ENCODE assay signal across 8 mouse cellular contexts in genomic region chr6:22289461-22290021, GRCm38 (mm10). TPM values are rescaled to one million over a fixed set of nuclear protein-coding genes. Genes with fewer than 3 reads are reported as not detected.
DNase-seq lines count a peak whose midpoint lies in the region; ATAC-seq and TF ChIP-seq lines count a peak whose summit lies in the region.

No protein-coding gene starts in this region.

- no peaks in the 10 kb centered on the region for H3K9me3 ChIP-seq in lung, embryonic 16.5 days (ENCODE audit: control insufficient read depth, low read length)
- no peaks in the 10 kb centered on the region for H3K9me3 ChIP-seq in forebrain, embryonic 14.5 days (replicated peaks; ENCODE audit: control insufficient read depth, low read length)
- H3K9me3 ChIP-seq in liver, embryonic 14.5 days (ENCODE audit: control insufficient read depth, low read length): no peaks in the 10 kb centered on the region
- no peaks in the 10 kb centered on the region for H3K9me3 ChIP-seq in stomach, postnatal 0 days (ENCODE audit: control insufficient read depth, low read length)

- ATAC-seq in lung, embryonic 16.5 days (ENCODE audit: low read depth): 0 out of 2 replicates have a peak, but pooled peaks have one; percentile 20
- ATAC-seq in forebrain, embryonic 14.5 days: no peak
- ATAC-seq in liver, embryonic 14.5 days (ENCODE audit: insufficient read depth): no peak
- no peak for ATAC-seq in stomach, postnatal 0 days (ENCODE audit: low FRiP score, low TSS enrichment)

- H3K27ac ChIP-seq in lung, embryonic 16.5 days (ENCODE audit: low read length): no peak overlapping the region
- H3K27ac ChIP-seq in forebrain, embryonic 14.5 days (ENCODE audit: low read depth, low read length): no peak overlapping the region
- H3K27ac ChIP-seq in liver, embryonic 14.5 days: no peak overlapping the region
- H3K27ac ChIP-seq in stomach, postnatal 0 days (replicated peaks): no peak overlapping the region

- DNase-seq in lung, postnatal 25 days (ENCODE audit: low spot score): no peak
- DNase-seq in forebrain, embryonic 14.5 days (ENCODE audit: low spot score): no peak
- DNase-seq in liver, embryonic 14.5 days (ENCODE audit: low read depth in 3 of 3, low spot score in 3 of 3): no peak
- DNase-seq in stomach, postnatal 0 days (ENCODE audit: low spot score): no peak
- DNase-seq in thymus, adult 18-20 months: no peak
- DNase-seq in right cerebral cortex, adult 2 months (ENCODE audit: low spot score in 2 of 2): no peak
- DNase-seq in spleen, postnatal 36 days (ENCODE audit: low spot score in 2 of 2): no peak

- H3K36me3 ChIP-seq in lung, embryonic 16.5 days (ENCODE audit: control insufficient read depth, insufficient read depth, low read length): no peaks in the 10 kb centered on the region
- H3K36me3 ChIP-seq in forebrain, embryonic 14.5 days (ENCODE audit: control insufficient read depth, insufficient read depth, low read length): no peaks in the 10 kb centered on the region
- H3K36me3 ChIP-seq in liver, embryonic 14.5 days (replicated peaks; ENCODE audit: control insufficient read depth, insufficient read depth, low read depth): no peaks in the 10 kb centered on the region
- H3K36me3 ChIP-seq in stomach, postnatal 0 days (ENCODE audit: control insufficient read depth, insufficient read depth, low read length): no peaks in the 10 kb centered on the region

- WGBS in lung, embryonic 16.5 days: 3% methylated on average over 21 of the region's 21 CpGs
- under 1% methylated on average over 21 of the region's 21 CpGs for WGBS in forebrain, embryonic 14.5 days
- 3% methylated on average over 21 of the region's 21 CpGs for WGBS in liver, embryonic 14.5 days (ENCODE audit: insufficient replicate concordance)
- WGBS in stomach, postnatal 0 days: 5% methylated on average over 21 of the region's 21 CpGs

- H3K9ac ChIP-seq in lung, embryonic 16.5 days (ENCODE audit: low read length): no peak overlapping the region
- H3K9ac ChIP-seq in forebrain, embryonic 14.5 days (ENCODE audit: low read length): peak overlapping the region; percentile 41; the same call in 1 of the 2 replicates
- H3K9ac ChIP-seq in liver, embryonic 14.5 days (replicated peaks): no peak overlapping the region
- H3K9ac ChIP-seq in stomach, postnatal 0 days (ENCODE audit: low read length): peak overlapping the region; percentile 47

- H3K27me3 ChIP-seq in lung, embryonic 16.5 days (ENCODE audit: control insufficient read depth, insufficient read depth, low read depth, low read length): peaks cover 27% of the 10 kb centered on the region
- H3K27me3 ChIP-seq in forebrain, embryonic 14.5 days (replicated peaks; ENCODE audit: control insufficient read depth, insufficient read depth, low read length): peaks cover 38% of the 10 kb centered on the region
- H3K27me3 ChIP-seq in liver, embryonic 14.5 days (ENCODE audit: control insufficient read depth, insufficient read depth, low read length): peaks cover 33% of the 10 kb centered on the region
- no peaks in the 10 kb centered on the region for H3K27me3 ChIP-seq in stomach, postnatal 0 days (ENCODE audit: control insufficient read depth, insufficient read depth, low read length)

- peaks cover 14% of the 10 kb centered on the region for H3K4me1 ChIP-seq in lung, embryonic 16.5 days (replicated peaks; ENCODE audit: control insufficient read depth, insufficient read depth, low read length)
- H3K4me1 ChIP-seq in forebrain, embryonic 14.5 days (ENCODE audit: control insufficient read depth, insufficient read depth, low read length): peaks cover 18% of the 10 kb centered on the region
- no peaks in the 10 kb centered on the region for H3K4me1 ChIP-seq in liver, embryonic 14.5 days (replicated peaks; ENCODE audit: control insufficient read depth in 2 of 2, insufficient read depth in 2 of 2, low read length in 1 of 2)
- H3K4me1 ChIP-seq in stomach, postnatal 0 days (replicated peaks; ENCODE audit: control insufficient read depth, insufficient read depth): peaks cover 3% of the 10 kb centered on the region; the same call in 1 of the 2 replicates

- TF ChIP-seq CTCF in liver, embryonic 14.5 days (IDR thresholded peaks at IDR 0.05; ENCODE audit: low read depth): no peak
- TF ChIP-seq CTCF in stomach, postnatal 0 days (IDR thresholded peaks at IDR 0.05; ENCODE audit: low read depth): no peak

- no peak for TF ChIP-seq EP300 in liver, embryonic 14.5 days (IDR thresholded peaks at IDR 0.05; ENCODE audit: low read depth)
- no peak for TF ChIP-seq EP300 in stomach, postnatal 0 days (optimal IDR thresholded peaks at IDR 0.05)

- H3K4me2 ChIP-seq in lung, embryonic 16.5 days (ENCODE audit: low read depth, low read length): peak overlapping the region; percentile 54
- H3K4me2 ChIP-seq in forebrain, embryonic 14.5 days (ENCODE audit: low read length): peak overlapping the region; percentile 83
- H3K4me2 ChIP-seq in liver, embryonic 14.5 days (ENCODE audit: low read depth): peak overlapping the region; percentile 37
- H3K4me2 ChIP-seq in stomach, postnatal 0 days (replicated peaks; ENCODE audit: low read depth): peak overlapping the region; percentile 62

- peak overlapping the region; percentile 30 for H3K4me3 ChIP-seq in lung, embryonic 16.5 days (ENCODE audit: low read length)
- H3K4me3 ChIP-seq in forebrain, embryonic 14.5 days (ENCODE audit: low read depth, low read length): peak overlapping the region; percentile 42
- H3K4me3 ChIP-seq in liver, embryonic 14.5 days (ENCODE audit: insufficient read depth in 1 of 2, low read depth in 2 of 2, low read length in 2 of 2): 0 out of 4 replicates have a peak overlapping the region, but pooled peaks of 1 of the 2 experiments have one; percentile 10
- H3K4me3 ChIP-seq in stomach, postnatal 0 days (ENCODE audit: low read depth, low read length): peak overlapping the region; percentile 46

RNA-seq across cellular contexts. Expression of gene Wnt16, which starts 1.5 kb away (rescaled TPM):
- 0.18 and 0.19 TPM in 2 replicates for polyA plus RNA-seq in lung, embryonic 16.5 days (2015; fragmentation: Nextera tagmentation; extraction: Ambion mirVana)
- polyA plus RNA-seq in forebrain, embryonic 14.5 days (2014; fragmentation: Nextera tagmentation; extraction: Ambion mirVana): 0.19 TPM in 1 of 2 replicates, not detected in the other
- 0.04 TPM in 1 of 2 replicates, not detected in the other for polyA plus RNA-seq in liver, embryonic 14.5 days (2012; rRNA removed)
- polyA plus RNA-seq in liver, embryonic 14.5 days (2014; fragmentation: Nextera tagmentation; extraction: Ambion mirVana): not detected in 2 replicates
- 4.5 and 8.1 TPM in 2 replicates for polyA plus RNA-seq in stomach, postnatal 0 days (2015; fragmentation: Nextera tagmentation; extraction: Ambion mirVana)

Comparison
In these comparisons a context has a peak if more than half of its experiments do, and no peak if none do; other contexts are left out.
1. H3K9ac ChIP-seq: peak in forebrain, embryonic 14.5 days (single experiment) and stomach, postnatal 0 days (single experiment); none in lung, embryonic 16.5 days (single experiment) and liver, embryonic 14.5 days (single experiment).
2. Peak in every context shown above with its lines, with median percentiles within 50 percentile points of each other: H3K4me2 ChIP-seq.